Mouse (Mus musculus) MEL (cell line): ENCODE measurements around the gene Slit1.

ENCODE experiments used
- CTCF ChIP-seq, 3 experiments: IDR thresholded peaks in 2 of 3; conservative IDR thresholded peaks in 1 of 3; 2 replicates each; pipeline ENCODE4 v1.5.1; 2011 to 2012; ENCODE audit warnings: low read length in 3 of 3, low read depth in 2 of 3, mild to moderate bottlenecking in 2 of 3, improper control_type of control experiment in 1 of 3, inconsistent platforms in 1 of 3, mixed read lengths in 1 of 3, moderate library complexity in 1 of 3; ENCODE audit not compliant: control insufficient read depth in 1 of 3, insufficient read depth in 1 of 3, poor library complexity in 1 of 3, severe bottlenecking in 1 of 3
- ELF1 ChIP-seq: IDR thresholded peaks from 2 replicates; pipeline ENCODE4 v1.6.1; 2014; ENCODE audit warnings: low read depth, mild to moderate bottlenecking, inconsistent platforms, low read length, improper control_type of control experiment, moderate library complexity
- EP300 ChIP-seq, 2 experiments: IDR thresholded peaks; 2 replicates each; pipeline ENCODE4 v1.6.1; 2011; ENCODE audit warnings: improper control_type of control experiment in 2 of 2, low read length in 2 of 2, low read depth in 1 of 2, mild to moderate bottlenecking in 1 of 2
- HCFC1 ChIP-seq: IDR thresholded peaks from 2 replicates; pipeline ENCODE4 v1.6.1; 2012; ENCODE audit warnings: low read depth, mild to moderate bottlenecking, inconsistent platforms, low read length, improper control_type of control experiment, moderate library complexity
- MAX ChIP-seq: IDR thresholded peaks from 2 replicates; pipeline ENCODE4 v1.6.1; 2011; ENCODE audit warnings: low read length, improper control_type of control experiment
- MYB ChIP-seq: IDR thresholded peaks from 2 replicates; pipeline ENCODE4 v1.6.1; 2011; ENCODE audit warnings: mild to moderate bottlenecking, low read depth, low read length, improper control_type of control experiment
- POLR2A ChIP-seq, 2 experiments: IDR thresholded peaks; 2 replicates each; pipeline ENCODE4 v1.6.1; 2011 to 2012; ENCODE audit warnings: low read length in 2 of 2, mild to moderate bottlenecking in 2 of 2, control low read depth in 1 of 2, improper control_type of control experiment in 1 of 2, low read depth in 1 of 2, moderate library complexity in 1 of 2; ENCODE audit not compliant: control insufficient read depth in 1 of 2, insufficient read depth in 1 of 2, poor library complexity in 1 of 2
- POLR2AphosphoS2 ChIP-seq: IDR thresholded peaks from 2 replicates; pipeline ENCODE4 v1.6.1; 2011; ENCODE audit warnings: low read length, improper control_type of control experiment
- POLR2AphosphoS5 ChIP-seq: IDR thresholded peaks from 2 replicates; pipeline ENCODE4 v1.6.1; 2012; ENCODE audit warnings: low read depth, borderline replicate concordance, mild to moderate bottlenecking, inconsistent platforms, low read length, moderate library complexity, mixed read lengths
- SMC3 ChIP-seq: IDR thresholded peaks from 2 replicates; pipeline ENCODE4 v1.6.1; 2011; ENCODE audit warnings: low read depth, low read length, improper control_type of control experiment
- ZC3H11A ChIP-seq: IDR thresholded peaks from 2 replicates; pipeline ENCODE4 v1.6.1; 2012; ENCODE audit warnings: low read depth, mild to moderate bottlenecking, inconsistent platforms, low read length, improper control_type of control experiment

DNA sequence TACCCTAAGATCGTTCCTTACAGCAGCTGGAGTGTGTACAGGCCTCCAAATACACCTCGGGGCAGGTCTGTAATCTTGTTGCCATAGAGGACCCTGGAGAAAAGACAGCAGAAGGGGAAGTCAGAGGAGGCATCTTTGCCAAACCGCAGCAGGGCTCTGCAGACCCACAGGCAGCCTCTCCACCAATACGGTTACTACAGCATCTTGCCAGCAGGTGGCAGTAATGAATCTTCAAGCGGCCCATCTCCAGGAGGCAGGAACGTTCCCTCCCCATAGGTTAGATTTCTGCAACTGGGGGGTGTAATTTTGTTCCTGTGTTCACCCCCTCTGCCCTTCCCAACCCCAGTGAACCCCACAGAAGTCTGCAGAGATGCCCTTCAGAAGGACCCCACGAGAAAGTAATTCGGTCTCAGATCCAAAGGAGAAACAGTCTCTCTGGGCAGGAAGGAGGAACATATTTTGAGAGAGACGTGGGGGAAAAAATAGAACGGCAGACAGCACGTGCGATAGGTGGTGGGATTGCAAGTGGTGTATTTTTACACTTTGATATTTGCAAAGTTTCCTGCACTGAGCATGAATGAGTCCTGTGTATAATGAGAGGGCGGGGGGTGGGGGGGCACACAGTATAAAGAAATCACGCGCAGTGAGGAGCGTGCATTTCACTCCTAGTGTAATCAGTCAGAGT, 96.4 kb downstream of the Slit1 start:
- TF ChIP-seq ZC3H11A (peak; percentile 49; the same call in 1 of the 2 replicates), POLR2AphosphoS5 (no peak), POLR2A (IDR thresholded peaks at IDR 0.05; ENCODE audit: control insufficient read depth in 1 of 2, insufficient read depth in 1 of 2, low read depth in 1 of 2, low read length in 2 of 2, poor library complexity in 1 of 2) (no peak), MYB (no peak), CTCF (IDR thresholded peaks at IDR 0.05 in 2 of 3, conservative IDR thresholded peaks at IDR 0.05 in 1 of 3; ENCODE audit: control insufficient read depth in 1 of 3, insufficient read depth in 1 of 3, low read depth in 2 of 3, low read length in 3 of 3, poor library complexity in 1 of 3, severe bottlenecking in 1 of 3) (peak; percentile 92 to 96 (median 96)), EP300 (IDR thresholded peaks at IDR 0.05; ENCODE audit: low read depth in 1 of 2, low read length in 2 of 2) (peak; percentile 4 to 68; a peak in 2 of 4 replicates), POLR2AphosphoS2 (no peak), ELF1 (no peak), MAX (no peak), SMC3 (peak; percentile 91), HCFC1 (peak; percentile 32; the same call in 1 of the 2 replicates)
